Mouse (Mus musculus) B cell, adult 2 months (primary cell): ENCODE measurements around the gene Ripply2.
"Not testable (repeated sequence)": the region's sequence is repeated elsewhere in the genome, so short reads cannot be mapped to it uniquely, and the experiment has no call there.

Experiments
- DNase-seq, 2 experiments: peaks; one replicate each; pipeline ENCODE4 v3.0.0; 2022

Ripply2 gene

DNA sequence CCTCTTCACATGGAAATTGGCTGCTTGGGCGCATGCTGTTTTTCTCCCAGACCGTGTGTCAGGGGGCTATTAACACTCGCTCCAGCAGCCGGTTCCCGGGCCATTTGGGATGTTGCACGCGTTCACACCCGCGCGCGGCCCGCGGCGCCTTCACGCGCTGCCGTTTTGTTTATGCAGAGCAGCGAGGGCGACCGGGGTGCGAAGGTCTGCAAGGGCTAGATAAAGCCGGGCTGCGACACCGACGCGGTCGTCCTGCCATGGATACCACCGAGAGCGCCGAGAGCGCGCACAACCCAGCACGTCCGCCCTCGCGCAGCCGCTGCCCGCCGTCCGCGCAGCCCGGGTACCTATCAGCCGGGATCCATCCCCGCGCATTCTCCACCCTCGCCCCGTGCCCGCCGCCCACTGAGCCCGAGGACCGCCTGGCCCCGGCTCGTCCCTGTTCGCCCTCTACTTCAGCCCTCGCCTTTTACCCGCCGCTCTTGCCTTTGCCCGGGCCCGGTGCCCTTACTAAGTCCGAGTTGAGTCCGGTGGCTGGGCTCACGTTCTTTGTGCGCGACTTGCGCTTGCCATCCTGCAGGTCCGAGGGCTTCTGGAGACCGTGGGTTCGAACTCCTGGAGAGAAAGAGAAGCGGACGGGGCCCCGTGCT lies at the start of gene Ripply2:
Ripply2 (plus strand) TSS at position 250 of the 650 bp plus-strand sequence.
- no peak for DNase-seq

DNA sequence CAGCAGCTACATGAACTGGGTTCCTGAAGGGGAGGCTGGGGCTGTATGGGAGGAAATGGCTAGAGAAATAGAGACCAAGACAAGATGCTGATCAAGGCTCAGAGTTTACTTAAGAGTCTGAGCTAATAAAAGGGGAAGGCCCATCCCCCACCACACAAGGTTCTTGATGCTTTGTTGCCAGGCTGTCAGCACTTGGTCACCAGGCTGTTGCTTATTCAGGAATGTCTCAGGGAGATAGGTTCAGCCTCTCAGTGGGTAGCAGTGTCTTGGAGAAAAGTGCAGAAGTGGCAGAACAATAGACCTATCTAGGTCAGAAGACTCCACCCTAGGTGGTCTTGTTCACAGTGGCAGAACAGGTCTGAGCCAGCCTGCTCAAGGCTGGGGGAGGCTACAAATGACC lies 42.9 kb upstream of the Ripply2 start:
- DNase-seq = not testable (repeated sequence)

DNA sequence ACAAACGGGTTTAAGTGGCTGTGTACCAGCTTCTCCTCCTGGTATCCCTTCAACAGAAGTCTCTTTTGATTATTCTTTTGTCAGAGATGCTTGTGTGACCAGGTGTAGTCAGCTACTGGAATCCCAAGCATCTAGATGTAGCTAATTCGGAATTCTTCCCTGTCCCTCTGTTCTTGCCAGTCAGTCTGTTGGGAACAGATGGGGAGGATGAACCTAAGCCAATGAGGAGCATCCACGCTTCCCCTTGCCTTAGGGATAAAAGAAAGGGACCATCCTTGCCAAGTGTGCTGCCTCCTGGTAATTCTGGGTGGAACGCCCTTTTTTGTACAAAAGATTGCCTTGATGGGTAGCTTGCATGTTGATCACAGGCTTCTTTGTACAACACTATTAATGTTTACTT lies 41.8 kb upstream of the Ripply2 start:
- DNase-seq = no peak

DNA sequence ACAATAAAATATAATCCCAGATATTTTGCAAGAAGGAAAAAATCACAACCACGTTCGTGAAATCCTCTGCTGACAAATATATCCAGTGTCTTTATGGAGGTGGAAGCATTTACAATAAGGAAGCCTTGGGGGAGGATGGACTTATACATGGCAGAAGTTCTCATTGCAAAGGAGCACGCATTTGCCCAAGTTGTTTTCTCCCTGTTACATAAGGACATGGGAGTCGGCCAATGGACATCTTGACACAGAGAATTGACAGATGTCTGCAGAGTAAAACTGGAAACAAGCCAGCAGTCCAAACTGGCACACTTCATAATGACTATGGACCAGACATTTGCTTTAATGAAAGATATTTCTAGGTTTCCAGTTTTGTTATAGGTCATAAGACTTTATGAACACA lies 38.4 kb upstream of the Ripply2 start:
- no peak for DNase-seq

DNA sequence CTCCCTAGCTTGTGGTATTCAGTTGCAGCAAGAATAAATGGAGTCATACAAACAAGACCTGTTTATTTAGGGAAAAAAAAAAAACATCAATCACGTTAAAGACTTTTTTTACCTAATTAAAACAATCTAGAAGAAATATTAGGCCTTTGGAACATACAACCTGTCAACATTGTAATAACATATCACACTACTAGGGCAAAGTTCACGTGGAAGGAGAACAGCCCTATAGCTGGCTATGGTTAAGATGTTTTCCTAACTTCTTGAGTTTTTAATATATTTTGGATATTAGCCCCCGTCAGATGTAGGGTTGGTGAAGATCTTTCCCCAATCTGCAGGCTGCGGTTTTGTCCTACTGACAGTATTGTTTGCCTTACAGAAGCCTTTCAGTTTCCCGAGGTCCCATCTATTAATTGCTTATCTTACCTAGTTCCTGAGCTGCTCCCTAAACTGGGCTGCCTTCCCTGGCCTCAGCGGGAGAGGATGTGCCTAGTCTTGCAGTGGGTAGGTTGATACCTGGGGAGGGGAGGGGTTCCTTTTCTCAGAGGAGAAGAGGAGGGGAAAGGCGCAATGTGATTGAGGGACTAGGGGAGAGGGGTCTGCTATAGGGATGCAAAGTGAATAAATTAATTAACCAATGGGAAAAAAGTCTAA lies 37.0 kb upstream of the Ripply2 start:
- no peak for DNase-seq

DNA sequence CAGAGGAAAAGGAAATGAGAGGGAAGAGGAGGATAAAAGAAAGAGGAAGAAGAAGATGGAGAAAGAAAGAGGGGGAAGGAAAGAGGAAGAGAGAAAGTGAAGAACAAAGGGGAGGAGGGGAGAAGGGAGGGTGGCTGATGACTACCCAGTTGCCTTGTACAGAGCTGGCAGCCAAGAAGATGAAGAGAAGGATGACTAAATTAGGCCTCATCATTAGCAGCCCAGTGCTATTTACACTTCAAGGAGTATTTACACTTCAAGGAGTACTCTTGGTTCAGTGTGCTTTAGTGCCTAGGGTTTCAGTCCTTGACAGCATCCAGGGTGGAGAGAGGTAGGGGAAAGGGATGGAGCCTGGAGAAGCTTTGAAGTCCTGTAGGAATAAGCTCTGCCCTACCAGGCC lies 35.3 kb upstream of the Ripply2 start:
- no peak for DNase-seq

DNA sequence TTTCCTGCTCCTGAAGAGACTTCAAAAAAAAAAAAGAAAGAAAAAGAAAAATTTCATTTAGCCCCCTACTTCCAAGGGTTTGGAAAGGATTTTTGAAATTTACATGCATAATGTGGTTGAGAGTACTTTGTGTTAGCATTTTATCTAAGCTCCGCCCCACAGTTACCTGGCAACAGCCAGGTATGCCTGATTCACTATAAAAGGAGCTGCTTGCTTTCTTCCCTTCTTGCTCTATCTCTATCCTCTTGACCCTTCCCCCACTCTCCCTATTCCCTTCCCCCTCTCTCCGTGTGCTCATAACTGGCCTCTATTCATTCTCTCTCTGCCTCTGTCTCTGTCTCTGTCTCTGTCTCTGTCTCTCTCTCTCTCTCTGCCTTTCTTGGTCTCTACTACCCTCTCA lies 34.4 kb upstream of the Ripply2 start:
- no peak for DNase-seq

DNA sequence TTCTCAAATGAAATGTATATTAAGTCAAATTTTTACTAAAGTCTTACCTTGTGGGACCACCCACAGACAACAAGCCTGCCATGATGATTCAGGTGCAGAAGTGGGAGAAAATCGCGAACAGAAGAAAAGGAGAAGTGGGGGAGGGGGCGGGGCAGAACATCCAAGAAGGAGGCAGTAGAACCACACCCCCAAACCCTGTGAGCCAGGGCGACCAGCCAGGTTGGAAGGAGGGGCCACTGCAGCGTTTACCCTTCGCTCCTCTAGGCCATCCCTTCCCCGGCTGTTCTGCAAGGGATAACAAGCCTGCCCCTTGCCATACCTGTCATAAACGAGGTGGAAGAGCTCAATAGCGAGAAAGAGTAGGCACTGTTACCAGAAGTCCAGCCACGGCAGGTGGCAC lies 33.8 kb upstream of the Ripply2 start:
- DNase-seq = no peak

DNA sequence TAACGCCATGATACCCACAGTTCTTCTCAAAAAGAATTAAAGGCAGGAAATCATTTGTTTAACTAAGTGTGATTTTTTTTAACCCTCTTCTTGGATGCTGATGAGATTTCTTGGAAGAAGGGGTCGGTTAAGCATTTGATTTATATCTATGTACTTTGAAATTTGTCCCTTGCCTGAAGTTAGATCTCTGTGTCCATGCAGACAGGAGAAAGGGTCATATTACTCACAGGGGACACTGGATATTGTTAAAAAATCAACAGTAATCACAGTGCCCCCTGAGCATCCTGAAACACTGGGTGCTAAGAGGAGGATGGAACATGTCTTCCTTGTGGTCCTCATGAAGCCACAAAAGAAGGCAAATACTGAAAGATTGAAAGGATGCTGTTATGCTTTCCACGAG lies 30.8 kb upstream of the Ripply2 start:
- no peak for DNase-seq

DNA sequence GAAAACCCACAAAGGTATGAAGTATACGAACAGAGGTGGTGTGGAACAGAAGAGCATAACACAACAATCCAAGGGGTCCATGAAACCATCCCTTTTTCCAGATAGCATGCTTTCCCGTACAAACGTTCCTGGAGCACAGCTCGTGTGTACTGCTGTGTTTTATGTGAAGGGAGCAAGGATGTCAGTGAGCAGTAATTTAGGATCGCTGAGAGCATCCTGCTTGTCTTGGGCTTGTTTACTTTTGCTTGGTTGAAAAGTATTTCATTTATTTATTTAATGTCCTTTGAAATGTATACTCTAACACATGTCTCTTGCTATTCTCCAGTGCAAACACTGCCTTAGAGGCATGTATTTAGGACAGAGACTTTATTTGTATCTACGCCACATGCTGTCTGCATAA lies 30.2 kb upstream of the Ripply2 start:
- DNase-seq = no peak

DNA sequence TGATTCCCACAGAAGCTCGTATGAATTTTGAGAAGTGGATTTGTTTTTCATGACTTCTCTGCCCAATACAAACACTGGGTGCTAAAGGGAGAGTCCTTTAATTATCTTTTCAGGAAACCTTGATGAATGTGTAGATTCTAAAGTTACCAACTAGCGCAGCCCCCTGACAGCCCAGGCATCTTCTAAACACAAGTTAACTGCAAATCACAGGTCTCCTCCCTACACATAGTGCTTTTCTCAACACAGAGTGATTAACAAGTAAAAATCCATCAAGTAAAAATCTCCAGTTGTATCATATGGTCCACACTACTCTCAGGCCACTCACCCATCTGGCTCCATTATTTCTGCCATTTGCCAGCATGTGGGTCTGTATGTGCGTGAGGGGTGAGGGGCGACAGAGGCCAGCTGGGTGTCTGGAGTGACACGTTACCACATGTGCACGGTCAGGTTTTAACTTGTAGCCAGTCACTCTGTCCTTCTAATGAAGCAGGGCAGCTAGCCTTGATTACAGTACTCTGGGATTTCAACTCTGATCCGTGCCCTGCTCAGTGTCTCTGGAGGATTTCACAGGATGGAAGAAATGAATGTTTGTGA lies 28.5 kb upstream of the Ripply2 start:
- DNase-seq = no peak

DNA sequence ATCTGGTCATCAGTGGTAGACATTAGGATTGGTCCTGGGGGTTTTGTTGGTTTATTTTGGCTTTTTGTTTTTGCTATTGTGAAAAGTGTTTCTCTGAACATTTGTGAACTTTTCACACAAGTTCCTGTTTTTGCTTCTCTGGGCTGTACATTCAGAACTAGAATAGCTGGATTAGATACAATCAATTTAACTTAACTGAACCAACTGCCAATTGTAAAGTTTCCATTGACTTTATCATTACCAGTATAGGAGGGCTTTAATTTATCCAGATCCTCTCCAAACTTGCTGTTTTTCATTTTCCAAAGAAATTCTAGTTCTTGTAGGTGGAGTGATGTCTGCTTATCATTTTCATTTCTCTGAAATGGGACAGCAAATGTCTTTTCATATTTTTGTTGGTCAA lies 25.5 kb upstream of the Ripply2 start:
- DNase-seq = no peak

DNA sequence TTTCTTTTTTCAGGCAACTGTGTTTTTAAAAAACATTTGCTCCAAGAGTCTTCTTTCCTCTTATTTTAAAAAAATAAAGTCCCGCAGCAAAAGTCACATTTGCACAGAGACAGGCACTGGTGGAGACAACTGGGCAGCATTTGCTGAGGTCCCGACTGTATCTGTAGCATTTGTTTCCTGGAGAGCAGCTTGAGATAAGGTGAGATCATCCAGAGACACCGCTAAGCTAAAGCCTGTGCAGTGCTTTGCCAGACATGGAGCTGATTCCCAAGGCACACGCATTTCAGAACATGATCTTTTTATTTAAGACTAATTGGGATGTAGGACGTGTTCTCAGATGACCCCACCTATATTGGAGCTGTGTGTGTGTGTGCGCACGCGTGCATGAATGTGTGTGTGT lies 23.6 kb upstream of the Ripply2 start:
- no peak for DNase-seq

DNA sequence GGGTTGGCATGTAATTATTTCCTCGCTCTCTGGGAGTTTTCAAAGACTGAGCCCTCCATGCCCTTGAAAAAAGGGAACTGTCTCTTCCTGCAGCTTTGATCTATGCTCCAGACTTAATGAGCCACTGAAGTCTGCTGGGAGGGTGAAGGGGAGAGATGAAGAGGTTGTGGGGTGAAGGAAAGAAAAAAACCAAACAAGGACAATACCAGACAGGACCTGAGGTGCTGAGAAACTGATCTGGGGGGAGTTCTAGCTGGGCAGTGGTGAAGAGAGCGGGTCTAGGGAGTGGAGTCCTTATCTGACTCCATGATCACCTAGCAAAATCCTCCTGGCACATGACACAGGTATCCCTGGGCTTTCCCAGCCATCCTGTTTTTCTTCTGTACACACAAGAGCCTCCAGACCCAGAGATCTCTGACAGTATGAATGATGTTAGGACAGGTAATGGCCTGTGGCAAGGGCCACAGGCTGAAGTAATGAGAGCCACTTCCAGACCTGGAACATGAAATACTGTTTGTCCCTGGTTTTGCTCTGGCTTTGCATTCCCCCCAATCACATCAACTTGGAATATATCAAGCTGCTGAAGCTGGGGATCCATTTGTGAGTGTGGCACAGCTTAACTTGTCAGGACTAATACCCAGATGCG lies 18.2 kb upstream of the Ripply2 start:
- no peak for DNase-seq

DNA sequence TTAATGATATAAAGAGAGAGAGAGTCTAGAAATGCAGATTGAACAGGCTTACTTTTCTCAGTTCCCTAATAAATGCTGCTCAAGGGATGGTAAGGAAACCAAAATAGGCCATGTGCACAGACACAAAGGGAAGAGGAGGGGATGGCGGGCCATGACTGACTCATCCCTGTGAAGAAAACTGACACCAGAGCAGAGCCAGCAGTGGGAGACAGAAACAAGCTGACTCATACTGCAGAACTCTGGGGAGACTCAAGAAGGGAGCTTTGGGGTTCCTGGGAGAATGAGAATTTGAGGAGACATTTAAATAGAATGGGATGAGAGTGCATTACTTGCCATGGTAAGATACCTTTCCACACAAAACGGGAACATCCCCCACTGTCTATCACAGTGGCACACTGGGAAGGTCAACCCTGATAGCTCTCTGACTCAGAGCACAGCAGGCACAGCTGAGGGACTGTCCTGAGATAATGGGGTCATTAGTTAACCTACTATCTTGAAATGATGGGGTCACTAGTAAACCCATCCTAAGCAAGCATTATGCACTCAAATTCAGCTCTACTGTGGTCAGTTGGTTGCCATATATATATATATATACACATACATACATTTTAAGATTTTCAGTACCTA lies 15.3 kb upstream of the Ripply2 start:
- no peak for DNase-seq

DNA sequence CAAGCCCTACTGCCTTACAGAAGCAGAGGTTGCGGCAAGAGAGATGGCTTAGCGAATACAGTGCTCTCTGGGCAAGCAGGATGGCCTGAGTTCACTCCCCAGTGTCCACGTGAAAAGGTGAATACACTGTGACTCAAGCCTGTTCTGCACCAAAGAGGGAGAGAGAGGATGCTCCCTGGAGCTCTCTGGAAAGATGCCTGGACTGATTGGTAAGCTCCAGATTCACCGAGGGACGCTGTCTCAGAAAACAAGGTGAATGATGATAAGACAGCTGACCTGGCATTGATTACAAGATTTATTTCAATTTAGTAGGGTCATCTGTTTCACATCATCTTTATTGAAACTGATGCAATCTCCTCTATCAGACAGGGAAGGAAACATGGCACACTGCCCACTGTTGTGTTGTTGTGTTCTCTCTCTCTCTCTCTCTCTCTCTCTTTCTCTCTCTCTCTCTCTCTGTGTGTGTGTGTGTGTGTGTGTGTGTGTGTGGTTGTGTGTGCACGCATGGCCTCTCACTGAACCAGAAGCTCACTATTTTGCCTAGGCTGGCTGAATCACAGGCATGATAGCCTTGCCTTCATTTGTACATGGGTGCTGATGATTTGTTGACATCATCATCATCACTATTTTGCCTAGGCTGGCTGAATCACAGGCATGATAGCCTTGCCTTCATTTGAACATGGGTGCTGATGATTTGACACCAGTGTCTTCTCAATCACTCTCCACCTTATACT lies 10.5 kb upstream of the Ripply2 start:
- no peak for DNase-seq

DNA sequence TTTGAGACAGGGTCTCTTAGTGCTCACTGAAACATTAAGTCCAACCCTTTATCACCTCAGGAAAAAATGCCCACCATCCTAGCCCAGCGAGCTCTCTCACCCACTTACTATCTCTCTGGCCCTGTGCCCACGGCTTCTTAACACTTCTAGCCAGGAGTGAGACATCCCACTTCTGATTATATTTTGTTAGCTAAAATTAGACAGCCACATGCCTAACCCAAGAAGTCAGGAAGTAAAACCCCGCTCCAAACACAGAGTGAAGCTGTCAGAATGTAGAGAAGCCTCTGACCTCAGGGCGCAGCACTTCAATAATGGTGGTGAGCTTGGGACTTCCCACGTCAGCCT lies 9.9 kb upstream of the Ripply2 start:
- DNase-seq = no peak

DNA sequence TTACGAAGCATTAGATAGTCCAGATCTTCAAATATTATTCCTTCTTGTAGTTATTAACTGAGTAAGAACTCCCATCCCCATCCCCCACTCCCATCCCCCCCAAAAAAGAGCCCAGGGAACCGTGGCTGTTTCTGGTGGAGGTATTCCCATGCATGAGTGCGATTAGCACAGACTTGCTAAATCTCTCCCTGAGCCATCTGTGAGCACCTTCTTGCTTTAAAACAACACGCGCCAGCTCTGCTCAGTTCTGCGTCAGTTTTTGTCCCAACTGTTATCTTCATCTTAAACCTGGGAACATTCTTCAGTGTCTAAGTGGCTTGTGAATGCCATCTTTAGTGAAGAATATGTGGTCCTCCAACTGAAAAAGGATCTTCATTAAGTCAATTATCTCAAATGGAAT lies 6.8 kb upstream of the Ripply2 start:
- DNase-seq = no peak

DNA sequence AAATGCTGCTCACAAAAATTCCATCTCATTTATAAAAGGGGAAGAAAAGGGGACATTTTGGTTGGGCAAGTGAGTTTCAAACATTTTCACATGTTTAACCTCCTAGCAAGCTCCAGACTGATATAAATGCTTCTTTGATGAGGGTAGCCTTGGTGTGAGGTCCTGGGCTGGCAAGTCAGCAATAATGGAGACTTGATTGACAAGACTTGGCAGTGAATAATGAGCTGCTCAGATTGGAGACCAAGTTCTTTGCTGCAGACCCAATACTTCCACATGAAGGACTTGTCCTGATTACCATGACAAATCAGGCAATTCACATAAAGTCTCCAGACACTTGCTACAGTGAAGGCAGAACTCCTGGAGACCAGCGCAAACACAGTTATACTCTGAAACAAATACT lies 6.4 kb upstream of the Ripply2 start:
- DNase-seq = no peak

DNA sequence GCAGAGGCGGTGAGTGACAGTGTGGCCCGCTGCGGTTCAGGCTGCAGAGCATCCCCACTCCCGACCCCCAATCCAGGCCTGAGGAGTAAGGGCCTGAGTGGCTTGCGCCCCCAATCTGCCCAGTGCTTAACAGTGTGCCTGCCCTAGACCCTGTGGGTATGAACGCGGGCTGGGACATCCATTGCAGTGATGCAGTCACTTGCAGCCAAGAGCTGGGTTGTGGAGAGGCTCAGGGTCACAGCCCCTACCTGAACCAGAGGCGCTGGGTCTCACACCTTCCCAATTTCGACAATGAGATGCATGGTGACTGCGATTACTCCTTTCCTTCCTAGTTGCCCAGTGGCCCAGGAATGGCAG lies 579 bp downstream of the Ripply2 start:
- DNase-seq = no peak

DNA sequence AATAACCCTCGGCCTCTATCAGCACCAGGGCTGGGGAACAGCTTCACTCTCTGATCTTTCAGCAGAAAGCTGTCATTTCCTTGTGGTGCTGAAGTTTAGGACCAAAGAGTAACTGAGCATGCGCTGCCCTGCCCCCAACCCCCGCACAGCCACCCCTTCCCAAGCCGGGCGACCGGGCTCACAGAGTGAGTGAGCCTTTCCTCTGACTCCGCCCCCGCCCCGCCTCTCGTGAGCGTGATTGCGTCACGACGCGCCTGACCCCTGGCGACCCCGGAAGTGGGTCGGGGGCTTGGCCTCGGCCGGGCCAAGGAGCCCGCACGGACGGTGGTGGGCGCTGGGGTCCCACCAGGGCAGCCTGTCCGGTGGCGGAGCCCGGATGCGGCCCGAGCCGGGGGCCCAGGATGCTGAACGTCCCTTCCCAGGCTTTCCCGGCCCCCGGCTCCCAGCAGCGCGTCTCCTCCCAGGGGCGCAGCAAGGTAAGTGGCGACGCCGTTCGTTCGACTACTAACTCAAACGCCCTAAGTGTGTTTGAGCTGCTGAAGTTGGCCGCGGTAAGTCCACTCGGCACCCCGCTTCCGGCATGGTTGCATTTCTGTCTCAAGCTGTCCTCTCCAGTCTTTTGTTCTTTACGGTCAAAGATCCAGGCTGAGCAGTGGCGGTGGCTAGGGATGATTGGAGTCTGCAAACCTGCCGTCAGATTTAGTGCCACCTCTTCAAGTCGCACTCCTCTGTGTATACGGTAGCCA lies 6.6 kb downstream of the Ripply2 start, which contains the start of gene Cyb5r4:
Cyb5r4 (plus strand) TSS at position 237 of the 746 bp plus-strand sequence.
- peak; percentile 97 to 98 for DNase-seq

DNA sequence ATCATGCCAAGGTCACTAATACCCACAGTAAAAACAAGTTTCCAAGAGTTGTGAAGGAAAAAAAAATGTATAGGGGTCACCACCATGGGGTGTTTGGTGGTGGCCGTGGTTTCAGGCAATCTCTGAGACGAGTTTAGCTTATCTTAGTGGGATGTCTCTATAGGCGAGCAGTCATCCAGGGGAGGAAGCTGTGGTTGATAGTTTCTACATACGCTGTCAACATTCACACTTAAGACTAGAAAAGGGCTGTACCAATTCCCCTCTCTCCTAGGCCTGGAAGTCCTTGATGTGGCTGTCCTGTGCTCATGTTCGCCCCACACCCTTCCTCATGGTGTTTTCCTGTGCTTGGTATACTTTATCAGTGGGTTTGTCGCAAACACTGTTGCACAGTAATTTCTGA lies 10.4 kb downstream of the Ripply2 start:
- DNase-seq = no peak
